Mouse (Mus musculus) WW6 (cell line): Measurements from ENCODE around the gene Pycr1.

Source experiments
- DNase-seq: peaks from one replicate; pipeline ENCODE4 v3.0.0-alpha.2; 2013; ENCODE audit warnings: low read depth, low spot score

The Pycr1 gene

GRCm38 (mm10) chr11:120657301-120657700 lies 13.7 kb upstream of the Pycr1 start:
- DNase-seq: no peak

- no peak for DNase-seq
These were observed 11.2 kb upstream of the Pycr1 start for GRCm38 (mm10) chr11:120654741-120655140.

GRCm38 (mm10) chr11:120651872-120652271 lies 8.3 kb upstream of the Pycr1 start:
- DNase-seq: no peak

- peak; percentile 75 for DNase-seq
These were observed 4.5 kb upstream of the Pycr1 start, which contains the start of gene Myadml2 for GRCm38 (mm10) chr11:120648001-120648476. Gene Myadml2, minus strand, starts transcription at chr11:120648158.

GRCm38 (mm10) chr11:120647047-120647830 lies 3.7 kb upstream of the Pycr1 start:
- DNase-seq: no peak

- no peak for DNase-seq
These were observed 499 bp downstream of the Pycr1 start for GRCm38 (mm10) chr11:120642939-120643600.

- no peak for DNase-seq
These were observed 1.7 kb downstream of the Pycr1 start for GRCm38 (mm10) chr11:120641869-120642268.

- DNase-seq: no peak
These were observed 2.3 kb downstream of the Pycr1 start for GRCm38 (mm10) chr11:120641255-120641654.

GRCm38 (mm10) chr11:120634810-120635209 lies 8.8 kb downstream of the Pycr1 start:
- DNase-seq: no peak

GRCm38 (mm10) chr11:120633520-120634343 lies 9.8 kb downstream of the Pycr1 start, which contains the start of gene Mafg:
Gene Mafg, minus strand, starts transcription at chr11:120633600.
- peak; percentile 98 for DNase-seq

- DNase-seq: no peak
These were observed 10.7 kb downstream of the Pycr1 start for GRCm38 (mm10) chr11:120632559-120633519.

- DNase-seq: no peak
These were observed 11.7 kb downstream of the Pycr1 start for GRCm38 (mm10) chr11:120631726-120632448.

GRCm38 (mm10) chr11:120630881-120631725 lies 12.5 kb downstream of the Pycr1 start:
- DNase-seq: no peak

GRCm38 (mm10) chr11:120630401-120630871 lies 13.1 kb downstream of the Pycr1 start:
- DNase-seq: no peak

GRCm38 (mm10) chr11:120629911-120630310 lies 13.7 kb downstream of the Pycr1 start:
- DNase-seq: no peak

- DNase-seq: no peak
These were observed 14.2 kb downstream of the Pycr1 start for GRCm38 (mm10) chr11:120629341-120629730.

GRCm38 (mm10) chr11:120628601-120629340 lies 14.8 kb downstream of the Pycr1 start:
- no peak for DNase-seq
